Mouse (Mus musculus) intestine, embryonic 14.5 days (tissue): ENCODE results near the gene Lrrc37a. TPM values are rescaled to one million over a fixed set of nuclear protein-coding genes. Genes with fewer than 3 reads are reported as not detected.

Source experiments
- ATAC-seq: fragments of 200-750 bp; cut with Nextera tagmentation; replicated peaks from 2 replicates; pipeline ENCODE4 v1.8.0; 2017; ENCODE audit warnings: low read depth, moderate number of reproducible peaks, moderate TSS enrichment, moderate library complexity; ENCODE audit not compliant: low FRiP score, low TSS enrichment
- DNase-seq: peaks from one replicate; pipeline ENCODE4 v3.0.0-alpha.2; 2018; ENCODE audit warnings: low spot score
- H3K27ac ChIP-seq: fragments of 300-500 bp; sonication (generic); 2 replicates; pipeline ENCODE4 v1.5.1; 2014; ENCODE audit warnings: low read depth, mild to moderate bottlenecking, control low read depth
- H3K27me3 ChIP-seq: fragments of 300-500 bp; sonication (generic); replicated peaks from 2 replicates; pipeline ENCODE4 v1.6.1; 2014; ENCODE audit warnings: low read length, control low read depth; ENCODE audit not compliant: control insufficient read depth, insufficient read depth
- H3K36me3 ChIP-seq: fragments of 300-500 bp; sonication (generic); 2 replicates; pipeline ENCODE4 v1.6.1; 2014; ENCODE audit warnings: low read length, control low read depth; ENCODE audit not compliant: control insufficient read depth, insufficient read depth
- H3K4me1 ChIP-seq: fragments of 300-500 bp; sonication (generic); replicated peaks from 2 replicates; pipeline ENCODE4 v1.6.1; 2014; ENCODE audit warnings: low read length, control low read depth, mixed read lengths; ENCODE audit not compliant: control insufficient read depth, insufficient read depth
- H3K4me2 ChIP-seq: fragments of 300-500 bp; sonication (generic); 2 replicates; pipeline ENCODE4 v1.6.1; 2014; ENCODE audit warnings: low read length
- H3K4me3 ChIP-seq: fragments of 300-500 bp; sonication (generic); 2 replicates; pipeline ENCODE4 v1.5.1; 2014; ENCODE audit warnings: low read depth, low read length, control low read depth, mixed read lengths
- H3K9ac ChIP-seq: fragments of 300-500 bp; sonication (generic); 2 replicates; pipeline ENCODE4 v1.6.1; 2014; ENCODE audit warnings: mild to moderate bottlenecking, low read length
- H3K9me3 ChIP-seq: fragments of 300-500 bp; sonication (generic); 2 replicates; pipeline ENCODE4 v1.6.1; 2016; ENCODE audit warnings: low read length, control low read depth; ENCODE audit not compliant: control insufficient read depth
- WGBS: fragments of 180-500 bp; shearing (Covaris S2); extraction: QIAGEN DNeasy Blood & Tissue Kit; methylation state at CpG from one replicate; pipeline ENCODE4 v1.1.7; 2014; 5-methylcytosine and 5-hydroxymethylcytosine counted together
- polyA plus RNA-seq: library from polyadenylated mRNA; unstranded; fragments of >200 nt; fragmentation: Nextera tagmentation; extraction: Ambion mirVana; gene quantifications from 2 replicates; pipeline ENCODE4 v1.2.1, GENCODE M21; 2014

The Lrrc37a gene
- polyA plus RNA-seq, 1 experiment from 2014 or later = not detected

GRCm38 (mm10) chr11:103406551-103406950, 97.8 kb downstream of the Lrrc37a start:
- no peaks in the 10 kb centered on the region; the same call in 1 of the 2 replicates for H3K36me3 ChIP-seq
- no peaks in the 10 kb centered on the region for H3K9me3 ChIP-seq
- H3K4me2 ChIP-seq = no peak overlapping the region
- no peaks in the 10 kb centered on the region; the same call in 1 of the 2 replicates for H3K4me1 ChIP-seq
- DNase-seq (no peak), ATAC-seq (no peak)
- no peak overlapping the region for H3K4me3 ChIP-seq
- no peak overlapping the region for H3K27ac ChIP-seq
- H3K9ac ChIP-seq = no peak overlapping the region
- 72% methylated on average over 7 of the region's 7 CpGs for WGBS
- H3K27me3 ChIP-seq = no peaks in the 10 kb centered on the region

DNA sequence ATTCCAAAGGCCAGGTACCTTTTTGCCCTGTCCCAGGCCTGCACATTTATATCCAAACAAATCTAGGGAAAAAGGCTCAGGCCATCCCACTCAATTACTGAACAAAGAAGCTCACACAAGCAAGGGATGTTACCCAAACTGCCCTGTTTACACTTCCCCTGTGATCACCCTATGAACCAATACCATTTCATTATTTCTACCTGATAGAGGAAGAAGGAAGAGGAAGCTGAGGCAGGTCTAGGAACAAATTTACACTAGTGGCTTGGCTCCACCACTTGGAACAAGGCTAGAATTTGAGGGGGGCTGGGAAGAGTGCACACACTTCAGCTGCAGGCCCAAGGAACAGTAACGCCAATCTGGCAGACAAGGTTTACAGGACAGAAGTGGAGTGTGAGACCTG, 98.6 kb downstream of the Lrrc37a start:
- no peaks in the 10 kb centered on the region; the same call in 1 of the 2 replicates for H3K36me3 ChIP-seq
- DNase-seq (no peak), ATAC-seq (no peak)
- H3K27ac ChIP-seq = no peak overlapping the region
- no peak overlapping the region for H3K4me3 ChIP-seq
- 88% methylated on average over 1 of the region's 1 CpGs for WGBS
- no peaks in the 10 kb centered on the region for H3K9me3 ChIP-seq
- H3K9ac ChIP-seq = no peak overlapping the region
- H3K4me2 ChIP-seq = no peak overlapping the region
- no peaks in the 10 kb centered on the region for H3K4me1 ChIP-seq
- H3K27me3 ChIP-seq = no peaks in the 10 kb centered on the region

GRCm38 (mm10) chr11:103404618-103405017, 99.8 kb downstream of the Lrrc37a start:
- Histone ChIP-seq H3K4me1 (no peaks in the 10 kb centered on the region), H3K36me3 (no peaks in the 10 kb centered on the region; the same call in 1 of the 2 replicates), H3K4me3 (no peak overlapping the region), H3K9ac (no peak overlapping the region), H3K27ac (no peak overlapping the region), H3K9me3 (no peaks in the 10 kb centered on the region), H3K27me3 (no peaks in the 10 kb centered on the region), H3K4me2 (no peak overlapping the region)
- no peak for DNase-seq
- no peak for ATAC-seq

DNA sequence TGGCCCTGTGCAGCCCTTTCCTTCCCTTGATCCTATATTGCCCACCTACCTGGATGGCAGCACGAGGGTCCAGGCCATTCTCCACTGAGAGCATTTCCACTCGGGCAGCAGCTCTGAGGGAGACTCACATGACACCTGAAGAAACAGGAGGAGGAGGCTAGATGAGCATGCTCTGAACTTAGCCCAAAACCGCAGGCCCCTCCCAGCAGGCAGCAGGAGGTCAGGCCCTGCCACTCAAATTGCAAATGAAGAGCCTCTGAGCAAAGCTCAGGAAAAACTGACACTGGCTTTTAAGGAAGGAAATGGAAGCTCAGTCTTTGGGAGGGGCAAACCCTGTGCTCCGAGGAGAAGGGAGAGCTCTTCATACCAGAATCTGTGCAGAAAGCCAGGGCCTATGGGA, 100.6 kb downstream of the Lrrc37a start:
- WGBS = 66% methylated on average over 4 of the region's 4 CpGs
- H3K36me3 ChIP-seq = no peaks in the 10 kb centered on the region; the same call in 1 of the 2 replicates
- H3K4me1 ChIP-seq = no peaks in the 10 kb centered on the region
- no peak for DNase-seq
- no peak overlapping the region for H3K9ac ChIP-seq
- H3K4me3 ChIP-seq = no peak overlapping the region
- no peaks in the 10 kb centered on the region for H3K27me3 ChIP-seq
- H3K27ac ChIP-seq = no peak overlapping the region
- ATAC-seq = no peak
- no peak overlapping the region for H3K4me2 ChIP-seq
- H3K9me3 ChIP-seq = no peaks in the 10 kb centered on the region

- ATAC-seq (no peak), DNase-seq (no peak)
- Histone ChIP-seq H3K27me3 (no peaks in the 10 kb centered on the region), H3K4me1 (no peaks in the 10 kb centered on the region), H3K4me2 (no peak overlapping the region), H3K36me3 (no peaks in the 10 kb centered on the region; the same call in 1 of the 2 replicates), H3K27ac (no peak overlapping the region), H3K9ac (no peak overlapping the region), H3K9me3 (no peaks in the 10 kb centered on the region), H3K4me3 (no peak overlapping the region)
- 91% methylated on average over 5 of the region's 5 CpGs for WGBS
These were observed 101.7 kb downstream of the Lrrc37a start for GRCm38 (mm10) chr11:103402738-103403137.

- H3K27me3 ChIP-seq = no peaks in the 10 kb centered on the region
- no peaks in the 10 kb centered on the region for H3K4me1 ChIP-seq
- no peak overlapping the region for H3K27ac ChIP-seq
- DNase-seq = peak; percentile 59
- ATAC-seq = no peak
- H3K36me3 ChIP-seq = no peaks in the 10 kb centered on the region; the same call in 1 of the 2 replicates
- WGBS = 63% methylated on average over 2 of the region's 2 CpGs
- H3K4me3 ChIP-seq = no peak overlapping the region
- no peaks in the 10 kb centered on the region for H3K9me3 ChIP-seq
- no peak overlapping the region for H3K9ac ChIP-seq
- no peak overlapping the region for H3K4me2 ChIP-seq
These were observed 102.2 kb downstream of the Lrrc37a start for GRCm38 (mm10) chr11:103402198-103402597.

Other genes starting within 250 kb of the Lrrc37a start
- 3.7 and 3.9 TPM in 2 replicates for gene Map3k14, start 237.1 kb downstream of the Lrrc37a start, polyA plus RNA-seq
- 23.8 and 24.8 TPM in 2 replicates for gene Arhgap27, start 140.9 kb downstream of the Lrrc37a start, polyA plus RNA-seq
- 7.2 and 8.5 TPM in 2 replicates for gene Plekhm1, start 91.9 kb downstream of the Lrrc37a start, polyA plus RNA-seq
- not detected in 2 replicates for gene Gm884, start 116.5 kb upstream of the Lrrc37a start, polyA plus RNA-seq
- gene Lyzl6, start 134.3 kb upstream of the Lrrc37a start, polyA plus RNA-seq = not detected in 2 replicates
- gene Rprml, start 145.0 kb upstream of the Lrrc37a start, polyA plus RNA-seq = not detected in 2 replicates
- 62.8 and 69.3 TPM in 2 replicates for gene Gosr2, start 193.3 kb upstream of the Lrrc37a start, polyA plus RNA-seq
- gene Wnt9b, start 245.2 kb upstream of the Lrrc37a start, polyA plus RNA-seq = 0.08 TPM in 1 of 2 replicates, not detected in the other